Mouse (Mus musculus) CH12.LX (cell line): ENCODE measurements at regions not wholly inside any gene's neighbourhood (a gene's known extent, or its start where the extent isn't known, plus 50 kb on each side); places are given as distances from the start of the nearest gene placed in this dataset.

Source experiments
- CTCF ChIP-seq, 2 experiments: IDR thresholded peaks in 1 of 2; conservative IDR thresholded peaks in 1 of 2; 2 replicates each; pipeline ENCODE4 v1.5.1; 2011 to 2012; ENCODE audit warnings: low read depth in 2 of 2, low read length in 2 of 2, improper control_type of control experiment in 1 of 2, inconsistent platforms in 1 of 2, mild to moderate bottlenecking in 1 of 2, moderate library complexity in 1 of 2
- KAT2A ChIP-seq: IDR thresholded peaks from 2 replicates; pipeline ENCODE4 v1.6.1; 2012; ENCODE audit warnings: low read length, improper control_type of control experiment, inconsistent platforms; ENCODE audit not compliant: insufficient replicate concordance
- NELFE ChIP-seq: IDR thresholded peaks from 2 replicates; pipeline ENCODE4 v1.6.1; 2011; ENCODE audit warnings: low read depth, low read length, improper control_type of control experiment
- POLR2A ChIP-seq: IDR thresholded peaks from 2 replicates; pipeline ENCODE4 v1.6.1; 2011; ENCODE audit warnings: low read depth, mild to moderate bottlenecking, improper control_type of control experiment, low read length
- POLR2AphosphoS2 ChIP-seq: IDR thresholded peaks from 2 replicates; pipeline ENCODE4 v1.6.1; 2011; ENCODE audit warnings: low read depth, low read length, improper control_type of control experiment
- USF2 ChIP-seq: conservative IDR thresholded peaks from 2 replicates; pipeline ENCODE4 v1.6.1; 2011; ENCODE audit warnings: low read depth, low read length, improper control_type of control experiment

DNA sequence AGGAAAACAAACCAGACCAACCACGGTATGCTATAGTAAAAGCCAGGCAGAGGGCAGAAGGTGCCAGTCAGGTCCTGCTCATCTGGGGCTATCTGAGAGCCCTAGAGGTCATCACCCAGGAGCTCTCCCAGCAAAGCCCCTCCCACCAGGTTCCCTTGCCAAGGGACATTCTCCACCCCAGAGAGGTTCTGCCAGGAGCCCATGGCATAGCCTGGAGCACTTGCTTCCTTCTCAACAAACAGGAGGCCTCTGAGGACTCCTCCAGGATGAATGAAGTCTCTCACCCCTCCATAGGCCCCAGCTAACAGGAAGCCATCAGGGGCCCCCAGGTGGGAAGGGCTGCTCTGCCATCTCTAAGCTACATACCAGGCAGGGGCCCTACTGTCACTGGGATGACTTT lies 70.0 kb downstream of the Zfp36l2 start:
- TF ChIP-seq POLR2A = no peak
- no peak for TF ChIP-seq CTCF (conservative IDR thresholded peaks at IDR 0.05 in 1 of 2, IDR thresholded peaks at IDR 0.05 in 1 of 2; ENCODE audit: low read depth in 2 of 2, low read length in 2 of 2)
- no peak for TF ChIP-seq NELFE
- TF ChIP-seq USF2 = no peak
- TF ChIP-seq KAT2A = no peak
- no peak for TF ChIP-seq POLR2AphosphoS2
